ENCODE assay signal across 15 mouse cellular contexts in the genomic region with DNA sequence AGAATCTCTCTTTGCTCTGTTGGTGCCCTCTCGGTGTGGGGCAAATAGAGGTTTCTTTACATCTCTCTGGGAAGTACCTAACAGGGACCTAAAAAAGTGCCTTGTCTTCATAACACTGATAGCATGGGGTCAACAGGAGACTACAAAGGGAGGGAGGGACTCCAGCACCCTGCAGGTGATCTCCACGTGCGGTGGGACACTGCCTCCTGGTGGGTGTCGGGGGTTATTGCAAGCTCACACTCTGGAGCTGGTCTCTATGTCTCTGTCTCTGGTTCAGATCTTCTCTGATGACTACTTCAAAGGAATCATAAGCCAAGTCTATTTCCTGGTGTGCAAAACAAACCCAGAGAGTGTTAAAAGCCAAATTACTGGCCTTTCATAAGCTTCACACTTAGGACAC. TPM values are rescaled to one million over a fixed set of nuclear protein-coding genes. Genes with fewer than 3 reads are reported as not detected.
DNase-seq lines count a peak whose midpoint lies in the region; ATAC-seq and TF ChIP-seq lines count a peak whose summit lies in the region.
"Had no signal": no experiment of that assay in that cellular context is flagged by ENCODE, and none has a peak within 500 bp of the region (broad histone marks: within the 10 kb centered on the region; RNA-seq: fewer than 3 reads in every experiment).

No protein-coding gene starts in this region.

- TF ChIP-seq EP300 in heart, adult 2 months (IDR thresholded peaks at IDR 0.05; ENCODE audit: insufficient read depth, low read depth, low read length): no peak
- TF ChIP-seq EP300 in lung, postnatal 0 days (IDR thresholded peaks at IDR 0.05): no peak

- no peaks in the 10 kb centered on the region for H3K9me3 ChIP-seq in lung, postnatal 0 days (ENCODE audit: low read length)
- no peaks in the 10 kb centered on the region for H3K9me3 ChIP-seq in heart, embryonic 11.5 days (replicated peaks; ENCODE audit: control insufficient read depth, low read length)
- H3K9me3 ChIP-seq: liver, embryonic 15.5 days had no signal

- intact Hi-C loops in heart, adult 2 months (cut with DNase I): no loop called here
- intact Hi-C loops in heart, postnatal 14 days (cut with DNase I): loop anchor here (2.0 kb wide), 1 partner anchor 50 kb away; no protein-coding TSS in a partner anchor

- H3K27me3 ChIP-seq in heart, adult 2 months (ENCODE audit: control insufficient read depth, insufficient read depth, low read length): no peaks in the 10 kb centered on the region
- no peaks in the 10 kb centered on the region for H3K27me3 ChIP-seq in lung, postnatal 0 days (replicated peaks; ENCODE audit: insufficient read depth, low read length)
- H3K27me3 ChIP-seq in heart, embryonic 11.5 days (ENCODE audit: control insufficient read depth, insufficient read depth, low read length): no peaks in the 10 kb centered on the region
- H3K27me3 ChIP-seq: liver, embryonic 15.5 days; megakaryocyte, embryonic 14.5 days had no signal

- no peak overlapping the region for H3K4me2 ChIP-seq in lung, postnatal 0 days (replicated peaks; ENCODE audit: low read depth, low read length)
- H3K4me2 ChIP-seq in heart, embryonic 11.5 days: no peak overlapping the region
- H3K4me2 ChIP-seq: liver, embryonic 15.5 days had no signal

- no peak overlapping the region for H3K27ac ChIP-seq in heart, adult 2 months
- H3K27ac ChIP-seq in lung, postnatal 0 days (ENCODE audit: low read length): no peak overlapping the region
- no peak overlapping the region for H3K27ac ChIP-seq in heart, embryonic 11.5 days (ENCODE audit: low read depth, low read length)
- H3K27ac ChIP-seq: liver, embryonic 15.5 days had no signal

- ATAC-seq in lung, postnatal 0 days: no peak
- no peak for ATAC-seq in heart, embryonic 11.5 days (replicated peaks; ENCODE audit: insufficient number of reproducible peaks, low FRiP score, low TSS enrichment)

- WGBS in heart, adult 2 months: 40% methylated on average over 4 of the region's 4 CpGs
- WGBS in lung, postnatal 0 days: 58% methylated on average over 4 of the region's 4 CpGs
- 35% methylated on average over 4 of the region's 4 CpGs for WGBS in heart, embryonic 11.5 days (ENCODE audit: insufficient replicate concordance)

- no peak overlapping the region for H3K4me3 ChIP-seq in heart, adult 2 months
- H3K4me3 ChIP-seq in lung, postnatal 0 days (ENCODE audit: low read depth, low read length): no peak overlapping the region
- no peak overlapping the region for H3K4me3 ChIP-seq in heart, embryonic 11.5 days (ENCODE audit: low read depth, low read length)
- H3K4me3 ChIP-seq: liver, embryonic 15.5 days; megakaryocyte, embryonic 14.5 days had no signal

- H3K36me3 ChIP-seq in heart, adult 2 months (ENCODE audit: control insufficient read depth, insufficient read depth, low read length): no peaks in the 10 kb centered on the region
- H3K36me3 ChIP-seq in lung, postnatal 0 days (ENCODE audit: insufficient read depth, low read length): no peaks in the 10 kb centered on the region
- no peaks in the 10 kb centered on the region for H3K36me3 ChIP-seq in heart, embryonic 11.5 days (ENCODE audit: control insufficient read depth, insufficient read depth, low read length)
- H3K36me3 ChIP-seq: G1E; liver, embryonic 15.5 days had no signal

- H3K9ac ChIP-seq in heart, adult 2 months (ENCODE audit: low read depth, low read length): no peak overlapping the region
- no peak overlapping the region for H3K9ac ChIP-seq in lung, postnatal 0 days (replicated peaks; ENCODE audit: low read depth)
- no peak overlapping the region for H3K9ac ChIP-seq in heart, embryonic 11.5 days (ENCODE audit: low read depth, low read length)
- H3K9ac ChIP-seq: liver, embryonic 15.5 days had no signal

- TF ChIP-seq CTCF in heart, adult 2 months (IDR thresholded peaks at IDR 0.05): peak; percentile 51
- TF ChIP-seq CTCF in lung, postnatal 0 days (IDR thresholded peaks at IDR 0.05): peak; percentile 29; the same call in 1 of the 2 replicates

- no peaks in the 10 kb centered on the region for H3K4me1 ChIP-seq in heart, adult 2 months (ENCODE audit: control insufficient read depth, insufficient read depth, low read length)
- H3K4me1 ChIP-seq in lung, postnatal 0 days (ENCODE audit: insufficient read depth, low read depth, low read length): no peaks in the 10 kb centered on the region
- H3K4me1 ChIP-seq in heart, embryonic 11.5 days (ENCODE audit: control insufficient read depth, insufficient read depth, low read length): no peaks in the 10 kb centered on the region
- H3K4me1 ChIP-seq: liver, embryonic 15.5 days; megakaryocyte, embryonic 14.5 days had no signal

- H3K79me2 ChIP-seq in heart, adult 2 months (replicated peaks; ENCODE audit: control insufficient read depth, insufficient read depth, low read length): no peaks in the 10 kb centered on the region

- DNase-seq in heart, adult 2 months: no peak
- DNase-seq in heart, postnatal 14 days: no peak
- no peak for DNase-seq in lung, postnatal 0 days (ENCODE audit: low spot score)
- DNase-seq in lung, postnatal 14 days: no peak
- peak; percentile 77 for DNase-seq in ES-CJ7 (ENCODE audit: low read depth, low spot score)
- DNase-seq in induced T-regulatory cell, adult 2 months (ENCODE audit: low read depth): peak; percentile 22
- DNase-seq in right cerebral cortex, adult 2 months (ENCODE audit: low spot score in 2 of 2): no peak
- DNase-seq: gastrocnemius, postnatal 10 days; kidney, postnatal 36 days had no signal

- no peak for TF ChIP-seq POLR2A in heart, adult 2 months (IDR thresholded peaks at IDR 0.05; ENCODE audit: insufficient read depth, low read depth, low read length)

RNA-seq across cellular contexts. Expression of a gene that starts 47.6 kb away (rescaled TPM):
- total RNA-seq in heart, adult 2 months (2021): not detected
- not detected in 2 replicates for polyA plus RNA-seq in heart, adult 2 months (2012; rRNA removed)
- not detected for total RNA-seq in heart, postnatal 14 days (2021)
- polyA plus RNA-seq in lung, postnatal 0 days (2015; fragmentation: Nextera tagmentation; extraction: Ambion mirVana): not detected in 2 replicates
- polyA plus RNA-seq in heart, embryonic 11.5 days (2014; fragmentation: Nextera tagmentation; extraction: Ambion mirVana): 0.03 TPM in 2 replicates
- total RNA-seq: common myeloid progenitor, adult 5-6 weeks had no signal
- polyA plus RNA-seq: G1E; heart, embryonic 16.5 days; liver, embryonic 15.5 days had no signal

Comparison
In these comparisons a context has a peak if more than half of its experiments do, and no peak if none do; other contexts are left out.
1. DNase-seq: peak in ES-CJ7 (single experiment) and induced T-regulatory cell, adult 2 months (single experiment); none in heart, adult 2 months (0 of 2), heart, postnatal 14 days (0 of 2), lung, postnatal 0 days (single experiment), lung, postnatal 14 days (single experiment) and right cerebral cortex, adult 2 months (0 of 2).